Mouse (Mus musculus) erythroblast, embryonic 14.5 days (primary cell): ENCODE measurements around the gene Ccpg1os.

Experiments
- GATA1 ChIP-seq: IDR thresholded peaks from 2 replicates; pipeline ENCODE4 v1.6.1; 2012; ENCODE audit warnings: low read length, inconsistent platforms, mixed read lengths
- TAL1 ChIP-seq: IDR thresholded peaks from 3 replicates; pipeline ENCODE4 v1.6.1; 2012; ENCODE audit warnings: low read length, inconsistent platforms, mixed read lengths

DNA sequence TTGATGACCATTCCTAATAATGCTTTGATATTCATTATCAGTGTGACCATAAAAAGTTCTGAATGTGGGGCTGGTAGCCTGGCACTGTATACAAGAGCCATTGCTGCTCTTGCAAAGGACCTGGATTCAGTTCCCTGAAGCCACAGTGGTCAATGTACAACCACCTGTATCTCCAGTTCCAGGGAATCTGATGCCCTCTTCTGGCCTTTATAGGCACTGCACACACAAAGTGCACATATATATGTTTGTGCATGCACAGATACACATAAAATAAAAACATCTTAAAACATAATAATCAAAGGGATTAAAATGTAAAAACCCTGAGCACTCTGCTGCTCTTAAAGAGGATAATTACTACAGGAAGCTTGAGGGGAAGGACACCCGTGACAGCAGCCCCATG is 38.2 kb downstream of the Ccpg1os start:
- no peak for TF ChIP-seq GATA1
- TF ChIP-seq TAL1: no peak
